Mouse (Mus musculus): ENCODE measurements around the gene Slc29a2.
"Not testable (repeated sequence)": the region's sequence is repeated elsewhere in the genome, so short reads cannot be mapped to it uniquely, and the experiment has no call there.

Gene Slc29a2

GRCm38 (mm10) chr19:5023621-5024479 is at the start of gene Slc29a2:
Gene Slc29a2, plus strand, starts transcription at chr19:5023860.
- DNase-seq: peak; percentile 90

- DNase-seq: peak; percentile 75
Observed at GRCm38 (mm10) chr19:4981767-4982166, 41.9 kb upstream of the Slc29a2 start.

GRCm38 (mm10) chr19:4989013-4989412 is 34.6 kb upstream of the Slc29a2 start:
- peak; percentile 48 for DNase-seq

GRCm38 (mm10) chr19:4989434-4990255 is 34.0 kb upstream of the Slc29a2 start:
- DNase-seq: peak; percentile 80

GRCm38 (mm10) chr19:4990256-4990625 is 33.4 kb upstream of the Slc29a2 start, which contains the start of gene Npas4:
Gene Npas4, minus strand, starts transcription at chr19:4990316.
- DNase-seq: no peak

GRCm38 (mm10) chr19:4990716-4991115 is 32.9 kb upstream of the Slc29a2 start:
- peak; percentile 38 for DNase-seq

- no peak for DNase-seq
Observed at GRCm38 (mm10) chr19:4992371-4992770, 31.3 kb upstream of the Slc29a2 start.

- DNase-seq: peak; percentile 85
Observed at GRCm38 (mm10) chr19:4992904-4993303, 30.8 kb upstream of the Slc29a2 start.

GRCm38 (mm10) chr19:4994043-4994442 is 29.6 kb upstream of the Slc29a2 start:
- peak; percentile 9 for DNase-seq

- peak; percentile 44 for DNase-seq
Observed at GRCm38 (mm10) chr19:4999445-5000140, 24.1 kb upstream of the Slc29a2 start.

- peak; percentile 87 for DNase-seq
Observed at GRCm38 (mm10) chr19:5001666-5002406, 21.8 kb upstream of the Slc29a2 start.

GRCm38 (mm10) chr19:5003644-5004043 is 20.0 kb upstream of the Slc29a2 start:
- DNase-seq: not testable (repeated sequence)

GRCm38 (mm10) chr19:5004925-5005324 is 18.7 kb upstream of the Slc29a2 start:
- DNase-seq: no peak

- no peak for DNase-seq
Observed at GRCm38 (mm10) chr19:5013138-5013537, 10.5 kb upstream of the Slc29a2 start.

- peak; percentile 56 for DNase-seq
Observed at GRCm38 (mm10) chr19:5014961-5015398, 8.7 kb upstream of the Slc29a2 start.

GRCm38 (mm10) chr19:5016221-5016742 is 7.4 kb upstream of the Slc29a2 start:
- DNase-seq: no peak

- DNase-seq: peak; percentile 70
Observed at GRCm38 (mm10) chr19:5016782-5017181, 6.9 kb upstream of the Slc29a2 start.

GRCm38 (mm10) chr19:5017611-5018010 is 6.0 kb upstream of the Slc29a2 start:
- DNase-seq: no peak

- no peak for DNase-seq
Observed at GRCm38 (mm10) chr19:5018191-5018590, 5.5 kb upstream of the Slc29a2 start.

GRCm38 (mm10) chr19:5021416-5021815 is 2.2 kb upstream of the Slc29a2 start:
- no peak for DNase-seq

GRCm38 (mm10) chr19:5026111-5026510 is 2.5 kb downstream of the Slc29a2 start:
- no peak for DNase-seq

GRCm38 (mm10) chr19:5032686-5033085 is 9.0 kb downstream of the Slc29a2 start:
- DNase-seq: no peak
